Mouse (Mus musculus): Measurements from ENCODE around the gene Lcp1.
"Not testable (repeated sequence)": the region's sequence is repeated elsewhere in the genome, so short reads cannot be mapped to it uniquely, and the experiment has no call there.

The Lcp1 gene

DNA sequence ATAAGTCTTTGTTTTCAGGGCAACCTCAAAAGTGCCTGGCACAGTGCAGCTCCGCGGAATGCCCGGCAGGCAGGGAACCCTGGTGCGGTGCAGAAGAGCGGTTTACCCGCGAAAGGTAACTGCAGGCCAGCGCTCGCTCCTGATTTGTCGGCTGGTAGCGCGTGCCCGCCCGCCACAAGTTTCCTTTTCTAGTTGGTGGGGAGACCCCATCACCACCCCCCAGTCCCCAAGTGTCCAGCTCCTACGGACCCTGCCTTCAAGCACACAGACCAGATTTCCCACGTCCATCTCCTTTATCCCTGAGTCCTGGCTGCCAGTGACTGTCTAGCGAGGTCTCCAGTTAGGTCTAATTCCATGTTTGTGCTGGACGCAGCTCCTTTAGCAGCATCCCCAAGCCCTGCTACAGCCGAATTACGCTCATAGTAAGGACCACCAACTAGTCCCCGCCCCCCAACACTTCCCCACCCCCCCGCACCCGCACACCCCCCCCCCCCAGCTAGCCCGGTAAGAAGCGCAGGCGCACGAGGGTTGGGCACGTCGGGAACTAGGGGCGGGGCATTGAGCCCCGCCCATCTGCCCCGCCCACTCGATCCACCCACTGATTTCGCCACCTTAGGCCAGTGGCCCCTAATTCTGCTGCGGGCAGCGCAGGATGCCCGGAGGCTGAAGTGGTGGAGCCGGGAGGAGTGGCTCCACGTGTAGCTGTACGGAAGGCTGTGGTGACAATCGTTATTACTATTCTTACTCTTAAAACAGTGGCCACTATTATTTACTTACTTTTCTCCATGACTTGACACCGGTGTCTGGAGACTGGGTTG is at the start of gene Lcp1, which contains the start of gene Lrrc63:
Gene Lcp1, plus strand, starts transcription at position 601 of the 818 bp plus-strand sequence.
Gene Lrrc63, minus strand, starts transcription at position 381 of the 818 bp plus-strand sequence.
- peak; percentile 92 for DNase-seq (ENCODE audit: low spot score)

DNA sequence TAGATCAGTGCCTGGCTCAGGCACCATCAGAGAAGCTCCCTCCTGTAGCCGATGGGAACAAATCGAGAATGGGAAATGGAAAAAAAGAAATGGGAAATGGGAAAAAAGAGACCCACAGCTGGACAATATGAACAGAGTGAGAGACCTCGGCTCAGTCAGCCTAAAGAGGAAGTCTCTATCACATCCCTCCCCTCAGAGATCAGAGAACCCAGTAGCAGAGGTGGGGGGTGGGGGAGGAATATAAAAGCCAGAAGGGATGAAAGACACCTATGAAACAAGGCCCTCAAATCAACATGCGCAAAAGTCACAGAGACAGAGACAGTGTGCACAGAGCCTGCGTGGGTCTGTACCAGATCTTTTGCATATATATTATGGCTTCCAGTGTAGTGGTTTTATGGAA is 27.9 kb upstream of the Lcp1 start:
- no peak for DNase-seq (ENCODE audit: low spot score)

DNA sequence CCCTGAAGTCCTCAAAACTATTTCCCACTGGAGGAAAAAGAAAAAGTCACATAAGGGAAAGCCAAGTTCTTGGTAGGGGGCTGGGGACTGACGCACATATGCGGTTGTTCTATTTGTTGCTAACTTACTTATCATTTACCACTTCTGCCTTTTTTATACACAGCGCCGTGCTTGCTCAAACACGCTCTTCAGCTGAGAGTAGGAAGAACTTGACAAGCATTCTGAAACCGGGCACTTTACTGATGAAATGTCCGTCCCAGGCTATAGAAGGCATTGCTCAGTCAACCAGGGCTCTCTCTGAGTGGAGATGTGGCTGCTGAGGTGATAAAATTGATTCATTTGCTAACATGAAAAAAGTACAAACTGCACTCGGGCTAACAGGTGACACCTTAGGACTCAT is 9.2 kb upstream of the Lcp1 start:
- no peak for DNase-seq (ENCODE audit: low spot score)

DNA sequence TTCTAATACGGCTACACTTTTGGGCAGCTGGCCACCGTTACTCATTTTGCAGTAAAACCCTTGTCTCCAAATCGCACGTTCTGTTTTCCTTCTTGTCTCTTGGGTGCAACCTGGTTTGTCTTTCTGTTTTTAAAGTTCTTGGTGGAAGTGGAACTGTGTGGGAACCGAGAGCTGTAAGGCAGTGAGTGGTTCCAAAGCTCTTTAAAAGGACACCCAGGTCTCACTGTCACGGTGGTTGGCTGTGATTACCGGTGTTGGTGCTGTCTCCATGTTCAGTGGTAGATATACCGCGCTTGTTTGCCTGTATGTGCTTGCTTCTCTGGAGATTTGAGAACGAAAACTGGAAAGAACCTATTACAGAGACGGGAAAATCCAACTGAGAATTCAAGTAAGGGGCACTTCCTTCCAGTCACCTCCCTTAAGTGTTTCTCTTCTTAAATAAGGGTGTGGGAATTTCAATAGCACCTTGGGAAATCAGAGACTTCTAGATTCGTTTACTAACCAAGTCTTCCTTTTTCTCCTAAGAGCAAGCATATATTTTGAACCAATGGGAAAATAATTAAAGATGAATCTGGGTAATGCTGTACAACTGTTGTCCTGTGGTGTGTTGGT is 529 bp downstream of the Lcp1 start:
- no peak for DNase-seq (ENCODE audit: low spot score)

DNA sequence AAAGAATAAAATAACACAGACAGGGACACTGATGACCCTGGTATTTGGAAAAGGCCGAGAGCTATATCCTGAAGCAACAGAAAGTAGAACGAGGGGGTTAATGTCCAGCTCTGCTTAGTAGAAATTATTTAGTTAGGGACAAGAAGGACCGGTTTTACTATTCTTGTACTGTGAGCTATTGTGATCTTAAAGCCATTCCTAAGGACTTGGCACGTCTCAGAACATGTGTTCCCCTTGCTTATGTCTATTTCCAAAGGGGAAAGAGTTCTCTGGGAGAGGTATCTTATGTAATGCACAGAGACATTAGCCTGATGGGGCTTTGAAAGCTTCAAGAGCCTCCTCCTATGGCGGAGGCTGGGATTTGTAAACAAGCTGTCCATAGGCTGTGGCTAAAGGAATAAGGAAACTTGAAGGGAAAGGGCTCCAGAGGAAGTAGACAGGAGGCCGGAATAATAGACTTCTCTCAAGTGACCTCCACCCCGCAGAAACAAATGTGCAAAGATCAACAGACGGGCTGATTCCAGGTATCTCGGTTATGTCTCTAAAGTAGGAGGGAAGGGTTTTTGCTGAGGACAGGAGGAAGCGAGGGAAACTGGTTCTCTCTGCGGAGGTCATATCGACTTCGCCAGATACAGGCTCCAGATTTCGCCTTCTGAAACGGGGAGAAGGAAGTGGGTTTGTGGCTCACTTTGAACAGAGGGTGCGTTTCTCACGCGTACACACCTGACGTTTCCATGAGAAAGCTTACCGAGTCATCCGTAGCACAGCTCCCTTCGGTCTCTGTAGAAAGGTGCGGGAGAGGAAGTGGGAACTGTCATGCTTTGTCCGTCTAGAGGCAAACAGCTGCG is 5.4 kb downstream of the Lcp1 start:
- no peak for DNase-seq (ENCODE audit: low spot score)

DNA sequence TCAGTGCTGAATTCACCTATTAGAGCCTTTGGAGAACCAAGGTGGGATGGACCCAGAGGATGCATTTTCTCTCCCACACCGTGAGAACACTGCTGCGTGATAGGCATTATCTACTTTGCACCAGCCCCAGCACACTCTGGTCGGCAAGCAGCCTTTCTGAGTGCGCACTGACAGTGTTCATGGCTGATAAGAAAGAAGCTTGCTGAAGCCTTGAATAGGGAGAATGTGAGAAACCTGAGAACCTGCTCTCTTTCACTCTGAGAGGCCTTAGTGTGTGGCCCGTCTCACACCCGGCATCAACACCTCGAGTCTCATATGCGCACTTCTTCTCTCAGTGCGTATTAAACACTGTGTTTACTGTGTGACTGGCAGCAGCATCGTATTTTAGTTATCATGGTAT is 7.6 kb downstream of the Lcp1 start:
- peak; percentile 14 for DNase-seq (ENCODE audit: low spot score)

DNA sequence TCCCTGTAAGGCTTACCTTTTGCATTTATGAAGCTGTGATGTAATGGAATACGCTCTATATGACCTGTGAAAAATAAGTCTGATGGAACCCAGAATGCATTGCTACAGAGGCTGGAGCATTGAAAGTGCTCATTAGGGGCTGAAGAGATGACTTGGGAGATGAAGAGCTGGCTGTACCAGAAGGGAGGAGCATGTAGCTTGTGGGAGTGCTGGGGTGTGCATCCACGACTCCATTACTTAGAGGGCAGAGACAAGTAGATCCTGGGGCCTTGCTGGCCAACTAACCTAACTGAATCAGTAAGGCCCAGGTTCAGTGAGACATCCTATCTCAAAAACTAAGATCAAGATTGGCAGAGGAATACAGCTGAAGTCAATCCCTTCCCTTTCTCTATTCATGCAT is 8.3 kb downstream of the Lcp1 start:
- no peak for DNase-seq (ENCODE audit: low spot score)

DNA sequence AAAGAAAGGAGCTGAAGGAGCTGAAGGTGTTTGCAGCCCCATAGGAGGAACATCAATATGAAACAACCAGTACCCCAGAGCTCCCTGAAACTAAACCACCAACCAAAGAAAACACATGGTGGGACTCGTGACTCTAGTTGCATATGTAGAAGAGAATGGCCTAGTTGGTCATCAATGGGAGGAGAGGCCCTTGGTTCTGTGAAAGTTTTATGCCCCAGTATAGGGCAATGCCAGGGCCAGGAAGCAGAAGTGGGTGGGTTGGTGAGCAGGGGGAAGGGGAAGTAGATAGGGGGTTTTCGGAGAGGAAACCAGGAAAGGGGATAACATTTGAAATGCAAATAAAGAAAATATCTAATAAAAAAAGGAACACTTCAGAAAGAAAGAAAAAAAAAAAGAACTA is 16.8 kb downstream of the Lcp1 start:
- not testable (repeated sequence) for DNase-seq (ENCODE audit: low spot score)

DNA sequence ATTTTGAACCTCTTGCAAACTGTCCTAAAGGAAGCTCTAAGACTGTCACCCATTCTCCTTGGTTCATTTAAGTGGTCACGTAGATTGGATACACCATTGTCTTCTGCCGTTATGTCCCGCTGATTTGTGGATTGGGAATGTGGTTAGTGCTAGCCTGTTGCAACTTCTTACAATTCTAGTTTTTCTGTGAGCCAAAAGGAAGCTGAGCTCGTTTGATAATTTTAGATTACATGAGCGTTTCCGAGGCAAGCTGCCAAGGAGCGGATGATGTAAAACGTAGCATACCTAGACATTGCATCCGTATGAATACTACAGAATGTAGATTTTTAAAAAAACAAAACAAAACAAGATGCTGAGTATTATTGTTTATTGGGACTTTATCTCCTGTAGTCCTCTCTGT is 17.3 kb downstream of the Lcp1 start:
- no peak for DNase-seq (ENCODE audit: low spot score)

DNA sequence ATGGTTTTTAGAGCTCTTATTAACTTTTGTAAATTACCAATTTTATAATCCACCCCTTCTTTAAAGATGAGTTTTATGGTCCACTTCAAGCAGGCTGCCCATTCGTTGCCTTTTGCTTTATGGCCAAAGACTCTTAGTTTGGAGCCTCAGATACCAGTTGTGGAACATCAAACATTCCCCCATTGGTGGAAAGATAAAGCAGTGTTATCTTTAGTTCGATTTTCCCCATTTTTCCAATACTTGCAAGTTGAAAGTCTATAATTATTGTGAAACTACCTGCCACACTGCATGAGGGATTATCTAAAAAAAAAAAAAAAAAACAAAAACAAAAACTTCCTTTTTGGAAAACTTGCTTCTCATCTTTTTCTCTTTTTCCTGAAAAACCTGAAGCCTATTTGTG is 19.8 kb downstream of the Lcp1 start:
- DNase-seq (ENCODE audit: low spot score) = no peak

DNA sequence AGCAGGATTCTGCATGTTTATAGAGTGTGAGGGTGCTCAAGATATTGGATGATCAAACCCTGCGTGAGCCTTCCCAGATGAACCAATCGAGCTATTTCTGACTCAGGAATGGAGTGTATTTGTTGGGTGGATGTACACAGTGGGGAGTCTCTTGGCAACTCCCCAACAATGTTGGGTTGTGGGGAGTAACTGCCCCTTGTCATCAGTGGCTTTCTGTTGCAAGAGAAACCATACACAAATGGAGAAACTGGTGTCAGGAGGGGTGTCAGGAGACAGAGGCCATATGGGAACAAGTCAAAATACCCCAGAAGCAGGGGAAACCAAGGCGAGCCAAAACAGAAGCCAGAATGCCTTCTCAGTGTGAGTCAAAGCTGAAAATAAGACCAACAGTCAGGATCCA is 20.2 kb downstream of the Lcp1 start:
- no peak for DNase-seq (ENCODE audit: low spot score)

DNA sequence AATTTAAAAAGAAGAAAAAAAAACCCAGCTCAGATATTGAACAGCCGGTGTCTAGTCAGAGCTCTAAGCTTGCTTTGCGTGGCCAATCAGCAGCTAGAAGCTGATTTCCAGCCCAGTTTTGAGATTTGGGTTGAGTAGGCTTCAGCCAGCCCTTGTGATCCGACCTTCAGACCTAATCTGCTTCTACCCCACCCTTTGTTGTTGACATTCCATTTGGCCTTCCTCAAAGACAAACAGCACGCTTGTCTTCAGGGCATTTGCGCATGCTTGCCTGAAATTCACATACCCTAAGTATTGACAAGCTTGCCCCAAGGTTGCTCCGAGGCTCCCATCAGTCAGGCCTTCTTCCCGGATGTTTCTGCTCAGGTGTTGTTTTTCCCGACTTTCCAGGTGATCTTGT is 23.6 kb downstream of the Lcp1 start:
- no peak for DNase-seq (ENCODE audit: low spot score)

DNA sequence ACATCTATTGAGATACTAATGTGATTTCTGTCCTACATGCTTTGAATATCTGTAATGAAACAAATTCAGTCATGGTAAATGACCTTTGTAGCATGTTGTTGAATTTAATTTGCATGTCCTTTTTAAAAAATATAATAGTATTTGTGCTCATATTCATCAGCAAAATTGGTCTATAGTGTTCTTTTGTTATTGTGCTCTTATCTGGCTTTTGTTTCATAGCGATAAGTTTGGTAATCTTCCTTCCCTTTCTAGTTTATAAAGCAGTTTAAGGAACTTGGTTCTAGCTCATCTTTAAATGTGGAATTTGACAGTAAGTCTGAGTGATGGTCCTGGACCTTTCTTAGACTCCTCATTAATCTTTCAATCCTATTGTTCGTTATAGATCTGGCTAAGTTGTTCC is 28.5 kb downstream of the Lcp1 start:
- DNase-seq (ENCODE audit: low spot score) = no peak

DNA sequence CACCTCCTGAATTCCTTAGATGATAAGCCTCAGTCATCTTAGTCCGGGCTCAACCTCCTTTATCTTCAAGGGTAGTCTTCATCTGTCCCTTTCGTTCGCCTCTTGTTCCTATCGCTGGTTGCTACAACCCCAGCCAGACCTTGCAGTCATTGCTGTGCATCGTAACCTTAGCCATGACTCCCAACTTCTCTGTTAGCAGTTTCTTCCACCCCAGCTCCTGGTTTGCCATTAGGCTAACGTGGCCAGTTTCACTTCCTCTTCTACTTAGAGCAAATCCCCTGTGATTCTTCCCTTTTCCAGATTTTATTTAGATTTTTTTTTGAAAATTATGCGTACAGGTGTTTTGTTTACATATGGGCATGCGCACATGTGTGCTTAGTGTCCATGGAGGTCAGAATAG is 33.0 kb downstream of the Lcp1 start:
- no peak for DNase-seq (ENCODE audit: low spot score)

DNA sequence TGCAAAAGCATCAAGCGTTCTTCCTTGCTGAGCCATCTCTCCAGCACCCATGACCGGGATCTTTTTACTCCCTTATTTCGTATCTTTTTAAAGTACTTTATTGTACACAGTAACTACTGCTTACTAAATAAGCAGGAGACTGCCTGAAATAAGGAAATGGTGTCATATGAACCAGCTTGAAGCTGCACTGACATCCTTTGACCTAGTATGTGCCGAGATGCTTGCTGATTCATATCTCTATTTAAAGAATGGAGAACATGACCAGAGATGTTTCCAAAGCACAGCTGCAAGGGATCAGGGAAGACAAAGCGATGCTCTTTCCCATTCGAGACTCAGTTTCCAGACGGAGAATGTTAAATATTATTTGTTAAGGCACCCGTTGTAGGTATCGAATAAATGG is 33.4 kb downstream of the Lcp1 start:
- no peak for DNase-seq (ENCODE audit: low spot score)

DNA sequence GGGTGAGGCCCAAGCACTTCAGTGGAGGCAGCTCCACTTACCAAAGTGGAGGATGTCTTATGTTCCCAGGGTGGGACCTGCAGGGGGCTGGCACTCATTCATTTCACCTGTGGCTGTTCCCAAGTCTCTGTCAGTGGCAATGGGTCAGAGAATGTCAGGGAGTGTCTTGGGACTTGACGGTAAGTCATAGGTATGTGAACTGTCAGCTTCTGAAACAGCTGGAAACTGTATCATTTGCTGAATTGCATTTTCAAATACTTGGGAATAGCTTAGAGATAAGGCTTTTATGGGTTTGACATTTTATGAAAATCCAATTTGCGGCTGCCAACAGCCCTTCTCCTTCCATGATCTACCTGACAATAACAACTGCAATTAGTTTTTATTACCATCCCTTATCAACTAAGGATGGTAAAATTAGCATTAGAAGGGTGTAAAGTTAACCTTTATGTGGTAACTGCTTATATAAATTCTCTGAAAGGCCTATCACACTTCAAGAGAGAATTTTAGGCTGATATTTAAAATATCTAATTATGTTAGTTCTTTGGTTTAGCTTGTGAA is 34.8 kb downstream of the Lcp1 start:
- no peak for DNase-seq (ENCODE audit: low spot score)

DNA sequence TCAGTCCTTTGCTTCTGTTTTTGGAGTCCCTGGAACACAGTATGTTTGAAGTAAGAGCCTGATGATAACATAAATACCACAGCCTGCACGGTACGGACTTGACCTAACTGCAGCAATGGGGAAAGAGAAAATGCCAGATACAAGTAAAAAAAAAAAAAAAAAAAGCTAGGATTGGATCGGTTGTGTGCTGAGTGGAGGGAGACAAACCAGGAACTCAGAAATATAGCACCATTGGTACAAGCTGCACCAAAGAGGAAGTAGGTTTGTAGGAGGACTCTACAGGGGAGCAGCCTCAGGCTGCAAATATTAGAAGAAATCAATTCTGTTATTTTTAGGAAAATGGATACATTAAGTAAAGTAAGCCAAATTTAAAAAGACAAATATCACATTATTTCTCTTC is 37.6 kb downstream of the Lcp1 start:
- no peak for DNase-seq (ENCODE audit: low spot score)

DNA sequence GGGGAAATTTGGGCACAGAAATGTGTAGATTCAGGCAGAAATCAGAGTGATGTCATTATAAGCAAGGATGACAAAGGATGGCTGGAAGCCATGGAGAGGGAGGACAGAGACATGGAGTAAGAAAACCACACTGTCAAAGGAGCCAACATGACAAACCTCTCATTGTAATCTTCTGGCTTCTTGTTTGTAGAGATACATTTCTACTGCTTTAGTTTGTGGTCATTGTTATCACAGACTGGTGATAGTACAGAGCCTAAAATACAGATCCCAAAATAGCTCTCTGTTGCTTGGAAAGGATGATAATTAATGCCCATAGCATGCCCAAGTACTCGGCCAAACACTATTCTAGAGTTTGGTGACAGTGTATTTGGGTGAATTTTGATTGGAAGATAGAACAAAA is 39.6 kb downstream of the Lcp1 start:
- DNase-seq (ENCODE audit: low spot score) = no peak

DNA sequence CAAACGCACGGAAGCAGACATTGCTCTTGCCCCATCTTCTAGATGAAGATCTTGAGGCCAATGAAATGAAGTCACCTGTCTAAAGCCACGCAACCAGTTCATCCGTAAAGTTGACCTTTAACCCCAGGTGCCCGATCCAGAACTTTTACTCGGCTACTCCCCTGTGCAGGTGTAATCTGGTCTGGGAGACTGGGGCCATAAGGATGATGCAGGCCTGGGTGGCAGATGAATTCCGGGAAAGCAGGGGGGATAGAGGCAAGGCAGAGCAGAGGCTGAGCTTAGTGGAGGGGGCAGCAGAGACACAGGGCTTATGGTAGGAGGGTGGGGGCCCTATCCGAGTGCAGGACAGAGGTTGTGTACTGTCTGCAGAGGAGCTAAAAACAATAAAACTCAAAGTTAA is 43.4 kb downstream of the Lcp1 start:
- no peak for DNase-seq (ENCODE audit: low spot score)

DNA sequence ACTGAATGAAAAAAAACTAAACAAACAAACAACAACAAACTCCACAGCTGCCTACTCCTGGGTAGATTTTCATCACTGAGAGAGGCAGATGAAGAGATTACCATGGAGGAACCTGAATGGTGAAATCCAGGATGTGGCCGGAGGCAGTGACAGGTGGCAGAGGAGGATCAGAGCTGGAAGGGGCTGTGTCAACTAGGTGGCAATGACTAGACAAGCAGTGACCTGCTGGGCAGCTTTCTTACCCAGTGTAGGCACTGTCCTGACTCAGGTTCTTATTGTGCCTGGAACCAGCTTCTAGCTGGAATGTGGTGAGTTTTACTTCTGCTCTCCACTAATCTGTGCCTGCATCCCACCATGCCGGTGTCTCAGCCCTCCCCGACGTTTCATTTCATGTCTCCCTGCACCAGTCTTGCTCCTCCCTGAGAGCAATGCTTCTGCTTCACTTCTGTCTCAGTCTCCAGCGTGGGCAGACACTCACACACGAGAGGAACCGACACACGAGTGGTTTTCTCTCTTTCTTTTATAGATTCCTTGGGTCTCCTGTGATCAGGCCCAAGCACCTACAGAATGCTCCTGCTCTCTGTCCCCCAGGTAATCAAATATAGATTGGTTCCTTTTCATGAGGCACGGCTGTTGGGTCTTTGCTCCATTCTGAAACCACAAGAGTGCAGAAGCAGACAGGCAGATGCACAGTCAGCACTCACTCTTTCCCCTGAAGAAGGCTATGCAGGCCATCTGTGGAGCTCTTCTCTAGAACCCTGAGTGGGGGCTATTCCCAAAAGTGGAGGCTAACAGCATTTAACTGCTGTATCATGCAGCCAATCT is 44.0 kb downstream of the Lcp1 start:
- no peak for DNase-seq (ENCODE audit: low spot score)

DNA sequence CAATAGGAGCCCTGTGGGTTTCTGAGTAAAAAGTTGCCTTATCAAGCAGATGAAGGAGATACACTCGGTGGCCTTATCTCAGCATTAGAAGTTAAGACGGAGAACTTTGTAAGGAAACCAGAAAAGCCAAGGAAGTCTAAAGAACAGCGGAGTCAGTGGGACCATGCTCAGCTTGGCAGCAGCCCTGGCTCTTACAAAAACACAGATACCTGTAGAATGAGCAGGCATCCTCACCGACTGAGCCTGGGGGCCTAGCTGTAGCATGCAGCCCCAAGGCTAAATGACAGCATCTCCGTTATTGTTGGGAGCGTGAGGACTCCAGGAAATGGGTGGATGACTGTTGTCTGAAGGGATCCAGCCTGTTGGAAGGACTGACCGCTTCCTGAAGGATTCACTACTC is 44.9 kb downstream of the Lcp1 start:
- DNase-seq (ENCODE audit: low spot score) = no peak
